Mouse (Mus musculus): ENCODE measurements around the gene Olfr1163. TPM values are rescaled to one million over a fixed set of nuclear protein-coding genes. Genes with fewer than 3 reads are reported as not detected.

The Olfr1163 gene
- not detected in 2 replicates for polyA plus RNA-seq (2015; fragmentation: Nextera tagmentation; extraction: Ambion mirVana)

DNA sequence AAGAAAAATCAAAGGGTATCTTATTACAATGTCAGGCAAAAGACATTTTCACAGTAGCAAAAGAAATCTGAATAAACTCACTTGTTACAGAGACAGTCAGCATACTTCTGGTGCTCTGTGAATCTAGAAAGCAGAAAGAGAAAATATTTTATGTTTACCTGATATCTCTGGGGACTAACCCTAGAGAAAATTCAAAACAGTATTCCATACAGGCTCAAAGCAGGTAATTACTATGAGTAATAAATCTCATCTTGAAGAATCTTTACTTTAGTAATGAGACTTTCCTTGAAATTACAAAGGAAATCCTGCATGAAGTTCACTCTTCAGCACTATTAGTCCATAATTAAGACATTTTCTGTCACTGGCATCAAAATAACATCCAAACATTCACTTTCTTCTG lies at the start of gene Olfr1163:
Gene Olfr1163, minus strand, starts transcription at position 101 of the 400 bp plus-strand sequence.

DNA sequence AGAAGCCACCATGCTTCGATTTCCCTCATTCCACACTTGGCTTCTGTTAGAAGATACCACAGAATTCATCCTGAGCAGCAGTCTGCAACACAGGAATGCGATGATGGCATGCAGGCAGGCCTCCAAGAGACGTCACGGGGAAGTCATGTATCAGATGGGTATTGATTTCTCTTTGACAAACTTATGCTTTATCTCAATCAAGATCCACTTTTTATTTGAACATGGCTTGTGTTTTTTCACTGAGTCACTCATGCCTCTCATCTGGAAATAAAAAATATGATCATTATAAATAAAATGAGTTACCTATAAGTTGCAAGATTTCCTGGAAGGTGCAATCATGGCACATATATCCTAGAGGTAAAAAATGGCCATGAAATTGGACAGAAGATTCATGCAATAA lies 22.2 kb upstream of the Olfr1163 start, which contains the start of gene Olfr1164:
Gene Olfr1164, minus strand, starts transcription at position 101 of the 400 bp plus-strand sequence.

DNA sequence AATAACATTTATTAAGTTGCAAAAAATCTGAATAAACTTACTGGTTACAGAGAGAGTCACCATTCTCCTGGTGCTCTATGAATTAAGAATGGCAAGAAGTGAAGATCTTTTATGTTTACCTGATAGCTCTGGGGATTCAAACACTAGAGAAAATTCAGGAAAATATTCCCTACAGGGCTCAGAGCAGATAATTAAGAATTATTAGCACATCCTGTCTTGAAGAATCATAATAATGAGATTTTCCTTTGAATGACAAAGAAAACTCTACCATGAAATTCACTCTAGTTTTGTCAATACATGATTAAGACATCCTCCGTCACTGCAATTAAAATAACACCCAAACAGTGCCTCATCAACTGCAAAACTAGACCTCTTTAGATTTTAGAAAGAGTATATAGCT lies 20.6 kb downstream of the Olfr1163 start, which contains the start of gene Olfr1162:
Gene Olfr1162, minus strand, starts transcription at position 101 of the 400 bp plus-strand sequence.

DNA sequence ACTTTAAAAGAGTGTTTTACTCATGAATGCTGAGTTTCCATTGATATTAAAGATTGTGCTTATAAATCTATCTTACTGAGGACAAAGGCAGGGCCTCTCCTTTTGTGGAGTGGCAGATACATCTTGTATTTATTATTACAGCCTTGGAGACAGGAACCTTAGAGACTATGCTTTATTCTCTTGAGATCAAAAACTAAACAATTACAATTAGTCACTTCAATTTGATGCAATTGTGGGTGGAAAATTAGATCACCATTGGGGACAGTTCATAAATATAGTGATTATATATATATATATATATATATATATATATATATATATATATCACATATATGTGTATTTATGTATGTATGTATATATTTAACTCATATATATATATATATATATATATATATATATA lies 34.0 kb downstream of the Olfr1163 start, which contains the start of gene Olfr73:
Gene Olfr73, minus strand, starts transcription at position 101 of the 400 bp plus-strand sequence.

DNA sequence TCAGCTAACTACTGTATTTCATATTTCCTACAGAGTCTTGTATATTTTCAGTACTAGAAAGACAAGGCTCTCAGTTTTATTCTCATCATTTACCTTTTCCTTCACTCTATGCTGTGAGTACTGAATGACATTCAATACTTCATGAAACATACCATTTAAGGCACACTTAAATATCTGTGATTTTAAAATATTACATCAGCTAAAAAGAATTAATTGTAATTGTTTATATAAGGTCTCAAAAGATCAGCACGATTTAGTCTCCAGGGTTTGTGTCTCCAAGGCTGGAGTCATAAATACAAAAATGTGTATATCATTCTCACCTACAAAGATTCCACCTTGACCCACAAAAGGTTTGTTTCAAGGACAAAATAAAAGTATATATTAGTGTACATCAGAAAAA lies 49.2 kb downstream of the Olfr1163 start, which contains the start of gene Olfr1161:
Gene Olfr1161, plus strand, starts transcription at position 301 of the 400 bp plus-strand sequence.

Other genes starting within 250 kb of the Olfr1163 start
- not detected in 2 replicates for gene Olfr1148, start 241.3 kb downstream of the Olfr1163 start, polyA plus RNA-seq (2015; fragmentation: Nextera tagmentation; extraction: Ambion mirVana)
- not detected in 2 replicates for gene Olfr1150-ps1, start 227.8 kb downstream of the Olfr1163 start, polyA plus RNA-seq (2015; fragmentation: Nextera tagmentation; extraction: Ambion mirVana)
- not detected in 2 replicates for gene Olfr1151, start 216.0 kb downstream of the Olfr1163 start, polyA plus RNA-seq (2015; fragmentation: Nextera tagmentation; extraction: Ambion mirVana)
- not detected in 2 replicates for gene Olfr1152, start 205.3 kb downstream of the Olfr1163 start, polyA plus RNA-seq (2015; fragmentation: Nextera tagmentation; extraction: Ambion mirVana)
- not detected in 2 replicates for gene Olfr1153, start 176.9 kb downstream of the Olfr1163 start, polyA plus RNA-seq (2015; fragmentation: Nextera tagmentation; extraction: Ambion mirVana)
- not detected in 2 replicates for gene Olfr1154, start 166.7 kb downstream of the Olfr1163 start, polyA plus RNA-seq (2015; fragmentation: Nextera tagmentation; extraction: Ambion mirVana)
- not detected in 2 replicates for gene Olfr1155, start 126.7 kb downstream of the Olfr1163 start, polyA plus RNA-seq (2015; fragmentation: Nextera tagmentation; extraction: Ambion mirVana)
- not detected in 2 replicates for gene Olfr1156, start 118.7 kb downstream of the Olfr1163 start, polyA plus RNA-seq (2015; fragmentation: Nextera tagmentation; extraction: Ambion mirVana)
- not detected in 2 replicates for gene Olfr1157, start 103.5 kb downstream of the Olfr1163 start, polyA plus RNA-seq (2015; fragmentation: Nextera tagmentation; extraction: Ambion mirVana)
- gene Olfr74, start 97.2 kb downstream of the Olfr1163 start, polyA plus RNA-seq (2015; fragmentation: Nextera tagmentation; extraction: Ambion mirVana) = not detected in 2 replicates
- gene Olfr1158, start 81.7 kb downstream of the Olfr1163 start, polyA plus RNA-seq (2015; fragmentation: Nextera tagmentation; extraction: Ambion mirVana) = not detected in 2 replicates
- gene Olfr1160, start 63.6 kb downstream of the Olfr1163 start, polyA plus RNA-seq (2015; fragmentation: Nextera tagmentation; extraction: Ambion mirVana) = not detected in 2 replicates
- not detected in 2 replicates for gene Olfr1161, start 49.1 kb downstream of the Olfr1163 start, polyA plus RNA-seq (2015; fragmentation: Nextera tagmentation; extraction: Ambion mirVana)
- 0.05 TPM in 1 of 2 replicates, not detected in the other for gene Olfr73, start 34.1 kb downstream of the Olfr1163 start, polyA plus RNA-seq (2015; fragmentation: Nextera tagmentation; extraction: Ambion mirVana)
- not detected in 2 replicates for gene Olfr1162, start 20.7 kb downstream of the Olfr1163 start, polyA plus RNA-seq (2015; fragmentation: Nextera tagmentation; extraction: Ambion mirVana)
- not detected in 2 replicates for gene Olfr1164, start 22.1 kb upstream of the Olfr1163 start, polyA plus RNA-seq (2015; fragmentation: Nextera tagmentation; extraction: Ambion mirVana)
- gene Olfr1166, start 56.4 kb upstream of the Olfr1163 start, polyA plus RNA-seq (2015; fragmentation: Nextera tagmentation; extraction: Ambion mirVana) = not detected in 2 replicates
- gene Olfr1167, start 83.4 kb upstream of the Olfr1163 start, polyA plus RNA-seq (2015; fragmentation: Nextera tagmentation; extraction: Ambion mirVana) = not detected in 2 replicates
- not detected in 2 replicates for gene Olfr1168, start 110.0 kb upstream of the Olfr1163 start, polyA plus RNA-seq (2015; fragmentation: Nextera tagmentation; extraction: Ambion mirVana)
- not detected in 2 replicates for gene Olfr1170, start 156.5 kb upstream of the Olfr1163 start, polyA plus RNA-seq (2015; fragmentation: Nextera tagmentation; extraction: Ambion mirVana)
- gene Olfr1173, start 208.0 kb upstream of the Olfr1163 start, polyA plus RNA-seq (2015; fragmentation: Nextera tagmentation; extraction: Ambion mirVana) = not detected in 2 replicates
- gene Olfr1174-ps, start 243.3 kb upstream of the Olfr1163 start, polyA plus RNA-seq (2015; fragmentation: Nextera tagmentation; extraction: Ambion mirVana) = not detected in 2 replicates

Data from urinary bladder, postnatal 0 days (tissue).